Mouse (Mus musculus) heart, adult 2 months (tissue): ENCODE data around the gene Cacna1g.

ENCODE experiments used
- CTCF ChIP-seq: fragments of 200-600 bp; IDR thresholded peaks from 2 replicates; pipeline ENCODE4 v1.8.1; 2022; ENCODE audit warnings: antibody characterized with exemption, mild to moderate bottlenecking, moderate library complexity
- POLR2A ChIP-seq: fragments of 200-500 bp; IDR thresholded peaks from 2 replicates; pipeline ENCODE4 v1.6.1; 2011; ENCODE audit warnings: mild to moderate bottlenecking, low read depth, low read length, control low read depth; ENCODE audit not compliant: insufficient read depth

DNA sequence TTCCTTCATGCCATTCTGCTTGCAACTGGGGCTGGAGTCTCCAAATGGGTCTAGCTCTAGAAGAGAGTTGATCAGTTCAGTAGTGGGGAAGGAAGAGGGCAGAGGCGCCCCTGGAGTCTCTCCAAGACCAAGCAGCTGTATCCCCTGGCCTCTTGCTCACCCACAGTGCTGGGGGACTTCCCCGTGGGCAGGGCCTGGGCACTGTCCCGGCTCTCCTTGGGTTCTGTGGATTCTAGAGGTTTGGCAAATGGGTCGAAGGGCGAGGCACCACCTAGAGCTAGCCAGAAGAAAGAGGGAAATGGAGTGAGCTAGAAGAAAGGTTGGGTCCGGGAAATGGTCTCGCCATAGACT, 17.7 kb upstream of the Cacna1g start:
- TF ChIP-seq CTCF (no peak), POLR2A (no peak)
